Mouse (Mus musculus) kidney, adult 2 months (tissue): ENCODE results near the gene Znrf1.

Experiments used
- CTCF ChIP-seq: fragments of 200-500 bp; conservative IDR thresholded peaks from 2 replicates; pipeline ENCODE4 v1.5.1; 2011; ENCODE audit warnings: low read depth, mild to moderate bottlenecking, control low read depth, low read length, moderate library complexity, mixed read lengths; ENCODE audit not compliant: insufficient read depth, insufficient read length
- POLR2A ChIP-seq: fragments of 200-500 bp; IDR thresholded peaks from one replicate; pipeline ENCODE4 v1.6.1; 2011; ENCODE audit warnings: low read depth, low read length, control low read depth

- no peak for TF ChIP-seq POLR2A
- no peak for TF ChIP-seq CTCF
Measured at GRCm38 (mm10) chr8:111491191-111491590, 44.7 kb upstream of the Znrf1 start.
